Mouse (Mus musculus) heart, embryonic 10.5 days (tissue): ENCODE results near the gene Hexb. TPM values are rescaled to one million over a fixed set of nuclear protein-coding genes. Genes with fewer than 3 reads are reported as not detected.

Experiments used
- DNase-seq: peaks from one replicate; pipeline ENCODE4 v3.0.0-alpha.2; 2017; ENCODE audit warnings: low spot score
- H3K27ac ChIP-seq: fragments of 300-500 bp; sonication (generic); 2 replicates; pipeline ENCODE4 v1.5.1; 2016; ENCODE audit warnings: mild to moderate bottlenecking
- H3K27me3 ChIP-seq: fragments of 300-500 bp; sonication (generic); 2 replicates; pipeline ENCODE4 v1.6.1; 2016; ENCODE audit warnings: mild to moderate bottlenecking; ENCODE audit not compliant: poor library complexity, insufficient read depth, severe bottlenecking
- H3K36me3 ChIP-seq: fragments of 300-500 bp; sonication (generic); 2 replicates; pipeline ENCODE4 v1.6.1; 2016; ENCODE audit warnings: mild to moderate bottlenecking, moderate library complexity
- H3K4me1 ChIP-seq: fragments of 300-500 bp; sonication (generic); 2 replicates; pipeline ENCODE4 v1.6.1; 2016; ENCODE audit warnings: mild to moderate bottlenecking
- H3K4me3 ChIP-seq: fragments of 300-500 bp; sonication (generic); 2 replicates; pipeline ENCODE4 v1.5.1; 2016; ENCODE audit warnings: mild to moderate bottlenecking, moderate library complexity
- H3K9me3 ChIP-seq: fragments of 300-500 bp; sonication (generic); 2 replicates; pipeline ENCODE4 v1.6.1; 2016; ENCODE audit warnings: mild to moderate bottlenecking, moderate library complexity
- WGBS: fragments of 180-500 bp; shearing (Covaris S2); methylation state at CpG from one replicate; pipeline ENCODE4 v1.1.7; 2016; 5-methylcytosine and 5-hydroxymethylcytosine counted together
- polyA plus RNA-seq: library from polyadenylated mRNA; unstranded; fragments of >200 nt; fragmentation: Nextera tagmentation; extraction: Ambion mirVana; gene quantifications from 2 replicates; pipeline ENCODE4 v1.2.1, GENCODE M21; 2016

Hexb gene
- polyA plus RNA-seq, 1 experiment from 2014 or later = 23.3 TPM

- Histone ChIP-seq H3K27me3 (0 out of 2 replicates have a peak, but pooled peaks cover 6% of the 10 kb centered on the region), H3K9me3 (no peaks in the 10 kb centered on the region), H3K4me1 (peaks cover 31% of the 10 kb centered on the region), H3K27ac (peak overlapping the region; percentile 49; the same call in 1 of the 2 replicates), H3K36me3 (no peaks in the 10 kb centered on the region), H3K4me3 (no peak overlapping the region)
- 54% methylated on average over 16 of the region's 16 CpGs for WGBS
- DNase-seq = no peak
Observed at GRCm38 (mm10) chr13:97238181-97238981, 40.2 kb upstream of the Hexb start.

DNA sequence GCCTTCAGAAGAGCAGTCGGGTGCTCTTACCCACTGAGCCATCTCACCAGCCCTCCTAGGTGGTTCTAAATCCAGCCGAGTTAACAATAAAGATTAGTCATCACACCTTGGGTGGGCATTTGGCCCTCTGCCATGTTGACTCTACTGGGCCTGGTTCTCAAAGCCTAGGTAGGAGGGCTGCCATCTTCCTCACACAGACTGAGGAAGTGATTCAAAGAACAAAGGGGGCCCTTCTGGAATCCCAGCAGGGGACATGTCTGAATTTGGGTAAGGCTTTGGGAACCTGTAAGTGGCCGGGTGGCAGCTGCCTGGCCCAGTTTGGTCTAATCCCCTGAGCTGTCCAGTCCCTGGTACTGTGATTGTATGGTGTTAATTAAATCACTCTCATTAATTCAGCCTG lies 39.5 kb upstream of the Hexb start:
- peaks cover 24% of the 10 kb centered on the region for H3K4me1 ChIP-seq
- H3K27ac ChIP-seq = no peak overlapping the region; the same call in 1 of the 2 replicates
- H3K27me3 ChIP-seq = 0 out of 2 replicates have a peak, but pooled peaks cover 6% of the 10 kb centered on the region
- DNase-seq = no peak
- no peaks in the 10 kb centered on the region for H3K36me3 ChIP-seq
- no peaks in the 10 kb centered on the region for H3K9me3 ChIP-seq
- H3K4me3 ChIP-seq = no peak overlapping the region
- 44% methylated on average over 3 of the region's 3 CpGs for WGBS

DNA sequence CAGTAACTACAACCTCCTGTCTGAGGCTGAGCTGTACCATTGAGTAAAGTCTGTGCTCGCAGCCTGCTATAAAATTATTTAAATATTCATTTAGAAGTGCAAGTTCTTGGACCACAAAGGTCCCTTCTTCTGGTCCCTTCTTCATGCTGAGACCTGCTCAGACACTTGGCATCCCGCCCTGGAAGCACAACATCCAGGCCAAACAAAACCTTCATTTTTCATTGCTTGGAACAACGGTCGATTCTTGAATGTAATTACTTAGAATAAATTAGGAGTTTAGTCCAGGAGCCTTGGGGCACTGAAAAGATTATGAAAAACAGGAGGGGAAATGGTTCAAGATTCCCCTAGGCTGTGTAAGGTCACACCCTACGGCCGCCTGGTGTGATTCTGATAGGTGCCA lies 37.8 kb upstream of the Hexb start:
- no peaks in the 10 kb centered on the region for H3K36me3 ChIP-seq
- H3K27me3 ChIP-seq = 0 out of 2 replicates have a peak, but pooled peaks cover 6% of the 10 kb centered on the region
- peaks cover 18% of the 10 kb centered on the region for H3K4me1 ChIP-seq
- 81% methylated on average over 6 of the region's 6 CpGs for WGBS
- H3K9me3 ChIP-seq = no peaks in the 10 kb centered on the region
- H3K4me3 ChIP-seq = no peak overlapping the region
- H3K27ac ChIP-seq = no peak overlapping the region
- no peak for DNase-seq

DNA sequence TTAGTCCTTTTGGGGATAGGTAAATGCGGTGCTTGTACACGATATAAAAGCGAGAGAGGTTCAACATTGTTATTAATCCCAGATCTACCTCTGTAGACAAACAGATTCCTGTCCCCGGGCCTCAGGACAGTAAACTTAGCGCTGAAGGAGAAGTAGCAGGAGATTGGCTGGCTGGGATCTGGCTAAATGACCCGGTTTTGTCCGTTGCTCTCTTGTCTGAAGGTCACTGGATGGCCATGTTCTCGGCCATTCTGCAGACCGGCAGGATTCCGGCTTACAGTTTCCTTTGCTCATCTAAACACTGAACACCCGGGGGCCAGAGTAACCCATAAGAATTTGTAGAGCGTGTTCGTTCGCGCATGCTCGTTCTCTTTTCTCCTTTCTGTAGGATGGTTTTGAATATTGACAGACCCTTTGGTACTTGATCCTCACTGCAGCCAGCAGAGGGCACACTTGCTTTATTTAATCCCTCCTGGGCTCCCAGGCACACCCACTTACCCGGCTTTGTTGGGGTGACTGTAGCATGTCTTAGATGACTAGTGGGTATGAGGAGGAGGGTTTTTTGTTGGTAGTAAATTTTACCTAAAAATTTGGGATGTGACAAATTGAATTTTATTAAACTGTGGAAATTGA lies 36.7 kb upstream of the Hexb start:
- Histone ChIP-seq H3K27me3 (0 out of 2 replicates have a peak, but pooled peaks cover 6% of the 10 kb centered on the region), H3K27ac (peak overlapping the region; percentile 68), H3K4me1 (peaks cover 12% of the 10 kb centered on the region), H3K4me3 (peak overlapping the region; percentile 47), H3K36me3 (no peaks in the 10 kb centered on the region), H3K9me3 (no peaks in the 10 kb centered on the region)
- DNase-seq = peak; percentile 86
- WGBS = 20% methylated on average over 17 of the region's 17 CpGs

GRCm38 (mm10) chr13:97233092-97233491 lies 34.9 kb upstream of the Hexb start:
- Histone ChIP-seq H3K27ac (no peak overlapping the region), H3K4me3 (no peak overlapping the region), H3K36me3 (no peaks in the 10 kb centered on the region), H3K27me3 (no peaks in the 10 kb centered on the region), H3K9me3 (no peaks in the 10 kb centered on the region), H3K4me1 (no peaks in the 10 kb centered on the region)
- 69% methylated on average over 2 of the region's 2 CpGs for WGBS
- no peak for DNase-seq

GRCm38 (mm10) chr13:97230101-97230500 lies 31.9 kb upstream of the Hexb start:
- Histone ChIP-seq H3K27me3 (no peaks in the 10 kb centered on the region), H3K9me3 (peaks cover 5% of the 10 kb centered on the region; the same call in 1 of the 2 replicates), H3K36me3 (no peaks in the 10 kb centered on the region), H3K27ac (no peak overlapping the region), H3K4me3 (no peak overlapping the region), H3K4me1 (peaks cover 5% of the 10 kb centered on the region; the same call in 1 of the 2 replicates)
- DNase-seq = no peak
- WGBS = 78% methylated on average over 3 of the region's 3 CpGs

- no peak overlapping the region for H3K4me3 ChIP-seq
- H3K27ac ChIP-seq = no peak overlapping the region
- peaks cover 10% of the 10 kb centered on the region; the same call in 1 of the 2 replicates for H3K4me1 ChIP-seq
- no peaks in the 10 kb centered on the region for H3K36me3 ChIP-seq
- H3K27me3 ChIP-seq = no peaks in the 10 kb centered on the region
- no peak for DNase-seq
- H3K9me3 ChIP-seq = peaks cover 5% of the 10 kb centered on the region; the same call in 1 of the 2 replicates
- WGBS = 92% methylated on average over 3 of the region's 3 CpGs
Observed at GRCm38 (mm10) chr13:97227795-97228194, 29.6 kb upstream of the Hexb start.

DNA sequence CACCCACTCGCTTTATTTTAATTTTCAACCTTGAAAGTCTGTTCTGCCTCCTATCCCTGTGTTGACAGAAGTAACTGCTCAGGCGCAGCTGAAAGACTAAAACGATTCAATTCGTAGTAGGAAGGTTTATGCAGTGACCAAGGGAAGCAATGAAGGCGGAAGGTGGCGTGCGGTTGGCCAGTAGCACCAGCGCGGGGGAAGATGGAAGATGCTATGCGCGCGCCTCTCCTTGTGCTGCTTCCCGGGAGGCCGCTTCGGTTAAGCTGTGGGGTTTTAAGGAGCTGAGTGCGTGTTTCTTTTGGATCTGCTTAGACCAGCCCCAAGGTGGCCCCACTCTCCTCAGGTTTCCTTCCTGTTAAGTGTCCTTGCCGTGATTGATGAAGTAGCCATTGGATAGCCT lies 27.0 kb upstream of the Hexb start:
- Histone ChIP-seq H3K4me3 (no peak overlapping the region), H3K27me3 (no peaks in the 10 kb centered on the region), H3K36me3 (no peaks in the 10 kb centered on the region), H3K9me3 (peaks cover 5% of the 10 kb centered on the region; the same call in 1 of the 2 replicates), H3K27ac (no peak overlapping the region), H3K4me1 (peaks cover 10% of the 10 kb centered on the region; the same call in 1 of the 2 replicates)
- WGBS = 68% methylated on average over 17 of the region's 17 CpGs
- no peak for DNase-seq

DNA sequence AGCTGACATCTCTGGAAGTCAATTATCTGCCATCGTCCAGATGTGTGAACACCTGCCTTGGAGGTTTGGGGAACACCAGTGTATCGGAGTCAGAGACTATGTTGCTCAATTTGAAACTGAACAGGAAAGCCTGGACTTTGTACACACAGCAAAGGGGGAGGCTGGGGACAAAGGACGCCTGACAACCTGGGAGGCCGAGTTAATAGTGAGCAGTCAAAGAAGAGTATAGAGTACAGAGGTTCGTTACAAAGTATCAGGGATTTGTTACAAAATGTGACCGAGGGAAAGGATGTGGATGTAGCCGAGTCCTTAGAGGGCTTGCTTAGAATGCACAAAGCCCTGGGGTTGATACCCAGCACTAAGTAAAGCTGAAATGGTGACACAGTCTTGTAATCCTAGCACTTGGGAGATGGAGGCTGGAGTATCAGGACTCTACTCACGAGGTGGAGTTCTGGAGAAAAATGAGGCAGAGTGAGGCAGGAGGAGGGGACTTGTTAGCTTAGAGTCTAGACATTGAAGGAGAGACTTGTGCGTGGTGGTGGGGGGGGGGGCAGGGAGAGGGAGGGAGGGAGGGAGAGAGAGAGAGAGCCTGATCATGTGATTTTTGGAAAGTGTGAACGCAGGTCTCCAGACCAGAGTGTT lies 26.3 kb upstream of the Hexb start:
- Histone ChIP-seq H3K4me1 (peaks cover 10% of the 10 kb centered on the region; the same call in 1 of the 2 replicates), H3K9me3 (peaks cover 5% of the 10 kb centered on the region; the same call in 1 of the 2 replicates), H3K27me3 (no peaks in the 10 kb centered on the region), H3K36me3 (no peaks in the 10 kb centered on the region), H3K27ac (no peak overlapping the region), H3K4me3 (no peak overlapping the region)
- DNase-seq = no peak
- 71% methylated on average over 10 of the region's 10 CpGs for WGBS

DNA sequence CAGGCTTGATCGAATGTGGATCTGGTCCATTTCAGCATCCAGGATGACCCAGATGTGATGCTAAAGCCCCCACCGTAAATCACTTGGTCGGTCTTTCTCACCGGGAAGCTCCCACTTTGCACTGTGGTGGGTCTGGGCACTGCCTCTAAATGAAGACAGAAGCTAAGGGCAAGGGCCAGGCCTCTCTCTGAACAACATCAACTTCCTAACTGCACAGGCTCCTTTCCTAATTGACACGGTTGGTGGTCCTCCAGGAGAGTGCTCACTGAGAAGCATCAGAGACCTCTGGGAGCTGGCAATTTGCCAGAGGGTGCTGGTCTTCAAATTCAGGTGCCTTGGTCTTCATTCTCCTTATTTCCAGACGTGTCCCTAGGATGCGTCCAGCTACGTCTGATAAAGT lies 25.7 kb upstream of the Hexb start:
- WGBS = 81% methylated on average over 8 of the region's 8 CpGs

DNA sequence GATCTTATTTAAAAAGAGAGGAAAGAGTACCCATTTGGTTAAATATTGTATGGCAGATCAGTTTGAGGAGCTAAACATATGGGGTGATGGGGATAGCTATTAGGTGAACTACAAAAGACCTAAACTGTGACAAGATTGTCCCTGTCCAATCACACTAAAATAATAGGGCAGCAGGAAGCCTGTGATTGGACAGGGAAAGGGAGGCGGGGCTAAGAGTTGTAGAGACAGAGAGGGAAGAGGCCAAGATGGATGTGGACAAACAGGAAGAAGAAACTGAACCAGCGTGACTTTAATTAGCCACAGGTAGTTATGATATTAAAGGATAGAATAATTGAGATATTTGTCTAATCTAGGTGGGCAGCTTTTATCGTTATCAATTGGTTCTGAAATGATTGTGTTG lies 21.9 kb upstream of the Hexb start:
- Histone ChIP-seq H3K27ac (no peak overlapping the region), H3K27me3 (no peaks in the 10 kb centered on the region), H3K4me1 (peaks cover 10% of the 10 kb centered on the region), H3K9me3 (no peaks in the 10 kb centered on the region), H3K36me3 (no peaks in the 10 kb centered on the region), H3K4me3 (no peak overlapping the region)
- WGBS = 89% methylated on average over 3 of the region's 3 CpGs
- no peak for DNase-seq

More for the DNA sequence above, 25.7 kb upstream of the Hexb start:
- Histone ChIP-seq H3K27me3 (no peaks in the 10 kb centered on the region), H3K4me1 (peaks cover 10% of the 10 kb centered on the region; the same call in 1 of the 2 replicates), H3K4me3 (no peak overlapping the region), H3K27ac (no peak overlapping the region), H3K9me3 (peaks cover 5% of the 10 kb centered on the region; the same call in 1 of the 2 replicates), H3K36me3 (no peaks in the 10 kb centered on the region)
- DNase-seq = no peak

GRCm38 (mm10) chr13:97216196-97216595 lies 18.0 kb upstream of the Hexb start:
- no peak overlapping the region for H3K4me3 ChIP-seq
- H3K36me3 ChIP-seq = no peaks in the 10 kb centered on the region
- H3K27ac ChIP-seq = no peak overlapping the region
- H3K4me1 ChIP-seq = peaks cover 6% of the 10 kb centered on the region; the same call in 1 of the 2 replicates
- 75% methylated on average over 5 of the region's 5 CpGs for WGBS
- no peak for DNase-seq
- no peaks in the 10 kb centered on the region for H3K27me3 ChIP-seq
- no peaks in the 10 kb centered on the region for H3K9me3 ChIP-seq
